Mouse (Mus musculus) bone marrow macrophage, adult 2 months (primary cell): ENCODE results near the gene Pccb. TPM values are rescaled to one million over a fixed set of nuclear protein-coding genes. Genes with fewer than 3 reads are reported as not detected.

Source experiments
- H3K27ac ChIP-seq: 2 replicates; pipeline ENCODE4 v1.5.1; 2012; ENCODE audit warnings: low read depth, low read length; ENCODE audit not compliant: insufficient read depth
- H3K4me1 ChIP-seq: 2 replicates; pipeline ENCODE4 v1.6.1; 2012; ENCODE audit warnings: low read length; ENCODE audit not compliant: control insufficient read depth, insufficient read depth
- H3K4me3 ChIP-seq: 2 replicates; pipeline ENCODE4 v1.5.1; 2012; ENCODE audit warnings: mild to moderate bottlenecking, low read length, moderate library complexity; ENCODE audit not compliant: insufficient read depth
- CTCF ChIP-seq: IDR thresholded peaks from 2 replicates; pipeline ENCODE4 v1.5.1; 2012; ENCODE audit warnings: low read depth, mild to moderate bottlenecking, low read length, moderate library complexity
- POLR2A ChIP-seq: IDR thresholded peaks from 2 replicates; pipeline ENCODE4 v1.6.1; 2012; ENCODE audit warnings: mild to moderate bottlenecking, low read depth, low read length, borderline replicate concordance
- polyA plus RNA-seq: library from polyadenylated mRNA; stranded (reverse); fragments of >200 nt; gene quantifications from 2 replicates; pipeline ENCODE4 v1.2.4, GENCODE M21; 2012; ENCODE audit not compliant: missing spikeins, insufficient read depth, insufficient read length

Pccb gene
- polyA plus RNA-seq, 1 experiment: 24.0 TPM

DNA sequence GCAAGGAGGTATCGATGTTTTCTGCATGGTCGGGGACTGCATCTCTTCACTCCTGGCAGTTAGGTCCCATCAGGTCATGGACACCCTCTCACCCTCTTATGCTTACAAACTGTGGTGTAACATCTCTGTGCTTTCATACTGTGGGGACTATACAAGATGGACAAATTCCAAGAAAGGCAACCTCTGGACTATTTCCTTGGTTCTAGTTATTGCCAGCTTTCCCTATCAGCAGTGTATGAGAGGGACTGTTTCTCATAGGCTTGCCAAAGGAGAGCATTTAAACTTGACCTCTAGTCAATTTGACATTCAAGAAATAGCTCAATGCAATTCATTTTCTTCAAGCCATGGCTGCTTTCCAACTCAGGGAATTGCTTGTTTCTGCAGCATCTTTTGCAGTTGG, 43.4 kb downstream of the Pccb start:
- Histone ChIP-seq H3K27ac (no peak overlapping the region), H3K4me3 (no peak overlapping the region), H3K4me1 (no peaks in the 10 kb centered on the region)
- TF ChIP-seq CTCF (no peak), POLR2A (no peak)

DNA sequence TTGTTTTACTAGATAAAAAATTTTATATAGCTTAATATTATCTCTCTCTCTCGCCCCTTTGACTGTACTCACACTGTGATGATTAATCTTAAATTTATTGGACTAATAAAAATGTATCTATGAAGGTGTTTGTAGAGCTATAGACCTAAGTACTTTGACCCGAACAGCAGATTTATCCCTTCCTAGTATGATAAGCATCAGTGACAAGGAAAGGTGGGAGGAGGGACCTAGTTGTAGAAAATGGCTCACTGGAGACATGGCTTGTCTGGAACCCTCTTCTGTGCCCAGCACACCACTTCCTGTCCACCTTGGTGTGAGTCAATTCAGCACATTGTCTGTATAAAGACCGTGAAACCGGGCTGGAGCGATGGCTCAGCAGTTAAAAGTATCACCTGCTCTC, 44.1 kb downstream of the Pccb start:
- H3K4me1 ChIP-seq: no peaks in the 10 kb centered on the region
- no peak overlapping the region for H3K27ac ChIP-seq
- no peak overlapping the region for H3K4me3 ChIP-seq
- no peak for TF ChIP-seq CTCF
- no peak for TF ChIP-seq POLR2A

DNA sequence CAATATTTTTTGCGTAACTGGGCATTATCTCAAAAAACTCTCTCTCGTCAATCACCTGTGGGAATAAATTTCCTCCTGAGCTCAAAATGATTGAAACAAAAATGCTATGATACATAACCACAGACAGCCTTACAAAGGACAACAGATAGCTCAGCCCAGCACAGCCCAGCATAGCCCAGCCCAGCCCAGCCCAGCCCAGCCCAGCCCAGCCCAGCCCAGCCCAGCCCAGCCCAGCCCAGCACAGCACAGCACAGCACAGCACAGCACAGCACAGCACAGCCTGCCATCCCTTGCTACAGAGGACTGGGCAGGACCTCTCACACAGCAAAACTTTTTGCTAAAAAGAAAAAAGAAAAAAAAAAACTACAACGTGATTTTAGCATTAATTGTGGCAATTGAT, 46.8 kb downstream of the Pccb start:
- H3K4me1 ChIP-seq: no peaks in the 10 kb centered on the region
- no peak overlapping the region for H3K27ac ChIP-seq
- TF ChIP-seq CTCF: no peak
- TF ChIP-seq POLR2A: no peak
- no peak overlapping the region for H3K4me3 ChIP-seq

DNA sequence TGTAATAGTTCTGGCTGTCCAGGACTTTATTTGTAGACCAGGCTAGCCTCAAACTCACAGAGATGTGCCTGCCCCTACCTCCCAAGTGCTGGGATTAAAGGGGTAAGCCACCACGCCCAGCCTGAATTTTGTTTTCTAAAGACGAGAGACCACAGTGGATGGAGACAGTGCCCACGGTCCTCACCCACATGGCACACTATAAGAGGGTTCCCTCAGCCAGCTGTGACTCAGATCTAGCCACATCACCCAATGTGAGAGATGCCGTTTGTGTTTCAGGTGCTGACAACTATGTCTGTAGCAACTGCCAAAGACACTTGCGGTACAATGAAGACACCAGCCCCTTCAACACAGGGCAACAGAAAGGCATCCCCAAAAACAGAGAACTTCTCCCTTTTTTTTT, 47.7 kb downstream of the Pccb start:
- TF ChIP-seq CTCF (no peak), POLR2A (no peak)
- Histone ChIP-seq H3K4me1 (no peaks in the 10 kb centered on the region), H3K27ac (no peak overlapping the region), H3K4me3 (no peak overlapping the region)

DNA sequence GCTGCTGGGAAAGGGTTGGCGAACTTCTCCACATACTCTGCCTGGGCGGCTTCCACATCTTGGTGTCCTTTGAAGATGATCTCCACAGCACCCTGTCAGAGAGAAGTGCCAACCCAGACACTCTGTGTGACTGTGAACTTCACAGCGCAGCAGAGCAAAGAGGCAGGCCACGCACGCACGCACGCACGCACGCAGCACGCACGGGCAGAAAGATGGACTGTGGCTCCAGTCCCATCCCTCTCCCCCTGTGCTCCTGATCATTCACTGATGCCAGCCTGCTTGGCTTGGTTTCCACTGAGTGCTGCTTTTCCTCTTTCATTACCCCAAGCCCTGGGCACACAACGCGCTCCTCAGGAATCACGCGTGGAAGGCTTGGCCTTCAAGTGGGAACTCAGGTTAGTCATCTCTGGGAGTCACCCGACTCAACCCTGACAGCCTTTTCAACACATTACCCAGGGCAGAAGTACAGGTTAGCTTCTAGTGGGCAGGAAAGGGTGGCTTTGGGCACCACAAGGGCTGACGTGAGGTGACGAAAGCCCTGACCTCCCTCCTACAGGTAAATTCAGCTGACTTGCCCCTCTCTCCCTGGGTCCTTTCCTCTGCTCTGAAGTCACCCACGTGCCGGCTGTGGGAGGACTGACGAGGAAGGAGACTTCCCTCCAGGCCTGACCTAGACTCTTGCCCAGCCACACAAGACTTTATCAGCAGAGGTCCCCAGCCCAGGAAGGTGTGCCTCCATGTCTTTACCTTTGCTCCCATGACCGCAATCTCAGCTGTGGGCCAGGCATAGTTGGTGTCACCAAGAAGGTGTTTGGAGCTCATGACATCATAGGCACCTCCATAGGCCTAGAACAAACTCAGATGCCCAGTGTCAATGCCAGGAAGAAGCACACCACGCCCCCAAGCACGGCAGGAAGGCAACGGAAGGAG, 50.1 kb downstream of the Pccb start:
- TF ChIP-seq POLR2A: no peak
- TF ChIP-seq CTCF: no peak
- H3K4me3 ChIP-seq: no peak overlapping the region
- no peaks in the 10 kb centered on the region for H3K4me1 ChIP-seq
- no peak overlapping the region for H3K27ac ChIP-seq

DNA sequence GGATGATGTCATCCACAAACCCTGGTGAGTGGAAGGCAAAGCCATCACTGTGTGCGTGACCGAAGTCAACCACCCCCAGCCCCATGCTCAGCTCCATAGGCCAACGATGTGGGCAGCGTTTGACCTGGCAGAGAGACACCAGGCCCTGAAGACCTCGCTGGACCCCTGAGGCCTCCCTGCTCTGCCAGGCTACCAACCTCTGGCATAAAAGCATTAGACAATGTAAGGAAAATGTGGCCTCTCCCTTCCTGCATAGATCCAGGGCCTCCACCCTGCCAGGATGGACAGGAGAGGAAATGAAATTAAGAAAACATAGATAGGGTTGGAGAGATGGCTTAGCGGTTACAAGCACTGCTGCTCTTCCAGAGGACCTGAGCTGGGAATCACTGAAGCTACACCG, 51.9 kb downstream of the Pccb start:
- TF ChIP-seq POLR2A: no peak
- no peak for TF ChIP-seq CTCF
- Histone ChIP-seq H3K27ac (no peak overlapping the region), H3K4me1 (no peaks in the 10 kb centered on the region), H3K4me3 (no peak overlapping the region)

DNA sequence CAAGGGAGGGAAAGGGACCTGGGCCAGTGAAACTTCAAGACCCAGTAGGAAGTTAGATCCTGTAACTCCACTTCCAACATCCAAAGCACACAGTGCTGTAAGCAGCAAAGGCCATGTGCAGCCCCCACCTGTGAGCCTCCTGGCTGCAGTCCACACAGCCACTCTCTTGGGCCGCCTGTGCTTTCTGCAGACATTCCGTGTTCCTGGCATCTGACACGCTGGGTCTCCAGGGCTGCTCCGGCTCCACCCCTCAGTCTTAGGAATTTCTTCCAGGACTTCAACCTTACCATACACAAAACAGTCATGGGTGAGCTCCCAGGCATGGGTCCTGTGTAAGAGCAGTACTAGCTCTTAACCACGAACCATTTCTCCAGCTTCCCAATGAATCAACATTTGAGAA, 55.4 kb downstream of the Pccb start:
- TF ChIP-seq POLR2A (no peak), CTCF (no peak)
- H3K4me1 ChIP-seq: no peaks in the 10 kb centered on the region

DNA sequence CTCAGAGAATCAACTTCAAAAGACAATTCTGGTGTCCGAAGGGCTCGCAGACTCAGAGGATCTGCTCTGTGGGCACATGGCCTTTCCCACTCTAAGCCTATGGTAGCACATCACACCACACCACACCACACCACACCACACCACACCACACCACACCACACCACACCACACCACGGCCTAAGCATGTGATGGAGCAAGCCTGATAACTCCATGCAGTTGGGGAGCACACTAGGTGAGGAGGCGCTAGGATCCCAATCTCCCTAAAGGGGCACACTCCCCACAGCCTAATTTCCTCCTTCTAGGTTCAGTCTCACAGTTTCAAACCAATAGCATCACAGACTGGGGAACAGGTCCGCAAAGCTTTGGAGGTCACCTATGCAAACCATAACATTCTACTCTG, 56.0 kb downstream of the Pccb start:
- Histone ChIP-seq H3K4me3 (no peak overlapping the region), H3K4me1 (no peaks in the 10 kb centered on the region), H3K27ac (no peak overlapping the region)
- TF ChIP-seq POLR2A: no peak
- no peak for TF ChIP-seq CTCF

More for the DNA sequence above, 55.4 kb downstream of the Pccb start:
- H3K4me3 ChIP-seq: no peak overlapping the region
- H3K27ac ChIP-seq: no peak overlapping the region

DNA sequence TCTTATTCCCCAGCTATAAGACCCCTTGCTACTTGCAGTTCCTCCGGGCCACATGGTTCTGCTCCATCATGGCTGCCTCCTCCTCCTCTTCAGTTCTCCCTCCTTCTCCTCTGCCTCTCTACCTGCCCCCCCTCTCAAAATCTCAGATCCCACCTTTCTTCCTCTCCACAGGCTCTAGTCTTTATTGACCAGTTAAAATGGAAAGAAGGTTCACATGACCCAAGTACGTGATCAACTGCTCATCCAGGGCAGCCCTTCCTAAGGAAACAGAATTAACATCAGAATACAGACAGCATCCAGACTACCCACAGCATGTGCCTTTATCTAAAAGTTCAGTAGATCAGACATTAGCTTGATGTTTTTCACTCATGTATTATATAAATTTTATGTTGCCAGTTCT, 65.2 kb downstream of the Pccb start:
- H3K4me3 ChIP-seq: no peak overlapping the region
- TF ChIP-seq POLR2A (no peak), CTCF (no peak)
- H3K4me1 ChIP-seq: no peaks in the 10 kb centered on the region
- H3K27ac ChIP-seq: no peak overlapping the region

DNA sequence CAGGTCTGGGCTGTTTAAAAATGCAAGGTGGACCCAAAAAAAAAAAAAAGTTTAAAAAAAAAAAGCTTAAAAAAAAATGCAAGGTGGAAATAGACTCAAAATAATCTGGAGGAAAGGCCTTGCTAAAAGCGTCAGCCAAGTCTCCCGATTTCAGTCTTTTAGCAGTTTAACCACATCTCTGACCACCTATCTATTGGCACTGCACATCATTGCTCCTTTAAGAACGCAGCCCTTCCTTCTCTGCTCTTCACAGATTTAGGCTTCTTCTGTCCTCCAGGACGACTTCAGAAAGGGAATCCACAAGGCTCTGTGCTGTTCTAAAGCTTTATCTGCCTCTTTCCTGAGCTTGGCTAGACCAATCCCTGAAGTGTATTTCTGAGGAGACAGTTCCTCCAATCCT, 70.6 kb downstream of the Pccb start:
- Histone ChIP-seq H3K4me1 (no peaks in the 10 kb centered on the region), H3K4me3 (no peak overlapping the region), H3K27ac (no peak overlapping the region)
- TF ChIP-seq CTCF: no peak
- TF ChIP-seq POLR2A: no peak

DNA sequence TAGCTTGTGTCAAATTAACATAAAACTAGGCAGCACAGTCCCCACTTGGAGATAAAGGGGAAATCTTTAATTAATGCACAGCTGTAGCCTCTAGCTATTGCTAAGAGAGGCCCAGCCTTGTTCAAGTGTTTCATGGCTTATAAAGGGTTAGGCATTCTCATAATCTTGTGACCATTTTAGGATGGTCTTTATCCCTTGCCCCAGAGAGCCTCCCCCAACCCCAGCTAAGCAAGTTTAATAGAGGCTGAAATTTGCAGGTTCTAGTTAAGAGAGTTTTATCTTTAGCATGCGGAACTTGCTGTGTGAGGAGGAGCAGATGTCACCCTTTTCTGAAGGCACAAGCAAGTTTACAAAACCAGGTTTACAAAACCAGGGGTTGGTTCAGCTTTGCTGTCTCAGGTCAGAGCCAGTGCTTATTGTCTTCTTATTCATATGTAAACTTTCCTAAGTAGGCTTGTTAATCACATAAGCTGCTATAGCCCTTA, 71.2 kb downstream of the Pccb start:
- Histone ChIP-seq H3K4me3 (no peak overlapping the region), H3K4me1 (no peaks in the 10 kb centered on the region), H3K27ac (no peak overlapping the region)
- TF ChIP-seq CTCF (no peak), POLR2A (no peak)
